Mouse (Mus musculus): ENCODE measurements around the gene Tmem150a. TPM values are rescaled to one million over a fixed set of nuclear protein-coding genes. Genes with fewer than 3 reads are reported as not detected.
A peak's percentile ranks its signal among the peaks of the same experiment; 100 is the strongest.

Tmem150a gene
- 1.1 and 1.2 TPM in 2 replicates for total RNA-seq (2015)
- 0.33 TPM in 1 of 2 replicates, not detected in the other for total RNA-seq (2017)

DNA sequence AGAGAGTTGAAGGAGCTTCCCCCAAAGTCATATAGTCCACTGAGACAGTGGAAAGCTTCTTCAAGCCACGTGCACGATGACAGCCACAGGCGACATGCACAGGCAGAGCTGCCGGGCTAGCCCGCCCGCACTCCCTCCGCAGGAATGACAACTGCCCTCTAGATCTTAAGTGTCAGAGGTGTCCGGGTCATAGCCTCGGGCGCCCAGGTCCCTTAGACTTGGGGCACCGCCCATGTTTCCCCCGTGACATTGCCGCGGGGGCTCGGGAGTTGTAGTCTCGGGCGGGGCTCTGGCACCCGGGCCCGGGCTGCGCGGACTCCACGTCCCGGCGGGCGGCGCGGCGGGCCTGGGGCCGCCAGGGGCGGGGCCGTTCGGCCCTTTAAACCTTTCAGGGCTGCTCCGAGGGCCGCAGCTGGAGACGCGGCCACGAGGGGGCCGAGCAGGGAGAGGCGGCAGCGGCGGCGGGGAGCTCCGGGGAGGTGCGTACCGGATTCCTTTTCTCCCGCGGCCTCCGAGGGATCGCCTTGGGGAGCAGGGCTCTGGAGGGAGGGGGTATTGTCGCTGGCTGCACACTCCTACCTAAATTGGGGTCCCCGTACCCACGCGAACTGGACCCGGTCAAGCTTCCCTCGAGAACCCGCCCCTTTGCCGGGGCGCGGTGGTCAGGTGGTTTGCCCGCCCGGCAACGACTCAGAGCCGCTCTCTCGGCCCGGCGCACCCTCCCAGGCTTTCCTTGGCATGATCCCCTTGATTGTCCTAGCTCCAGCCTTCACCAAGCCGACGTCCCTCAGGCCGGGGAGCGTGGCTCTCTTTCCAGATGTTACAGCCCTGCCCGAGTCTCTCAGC is at the start of gene Tmem150a:
Gene Tmem150a (plus strand): TSS at position 382 of the 846 bp plus-strand sequence.
- peak; percentile 49 for ATAC-seq (replicated peaks; ENCODE audit: poor library complexity)

DNA sequence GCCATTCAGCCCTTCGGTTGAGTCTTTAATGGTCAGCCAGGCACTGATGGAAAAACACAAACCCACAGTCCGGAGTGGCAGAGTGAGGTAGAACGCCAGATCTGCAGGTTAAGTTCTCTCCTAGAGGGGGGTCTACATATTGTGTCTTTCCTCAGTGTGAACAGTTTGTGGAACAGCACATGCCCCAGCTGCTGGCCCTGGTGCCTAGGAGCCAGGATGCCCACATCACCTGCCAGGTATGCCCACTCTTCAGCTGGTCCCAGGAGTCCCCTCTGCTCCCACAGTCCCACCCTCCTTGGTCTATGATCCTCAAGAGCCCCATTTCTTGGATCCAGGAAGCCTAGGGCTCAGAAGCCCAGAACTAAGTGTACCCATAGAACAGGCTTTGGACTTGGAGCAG is 43.0 kb upstream of the Tmem150a start:
- ATAC-seq (replicated peaks; ENCODE audit: poor library complexity) = no peak

DNA sequence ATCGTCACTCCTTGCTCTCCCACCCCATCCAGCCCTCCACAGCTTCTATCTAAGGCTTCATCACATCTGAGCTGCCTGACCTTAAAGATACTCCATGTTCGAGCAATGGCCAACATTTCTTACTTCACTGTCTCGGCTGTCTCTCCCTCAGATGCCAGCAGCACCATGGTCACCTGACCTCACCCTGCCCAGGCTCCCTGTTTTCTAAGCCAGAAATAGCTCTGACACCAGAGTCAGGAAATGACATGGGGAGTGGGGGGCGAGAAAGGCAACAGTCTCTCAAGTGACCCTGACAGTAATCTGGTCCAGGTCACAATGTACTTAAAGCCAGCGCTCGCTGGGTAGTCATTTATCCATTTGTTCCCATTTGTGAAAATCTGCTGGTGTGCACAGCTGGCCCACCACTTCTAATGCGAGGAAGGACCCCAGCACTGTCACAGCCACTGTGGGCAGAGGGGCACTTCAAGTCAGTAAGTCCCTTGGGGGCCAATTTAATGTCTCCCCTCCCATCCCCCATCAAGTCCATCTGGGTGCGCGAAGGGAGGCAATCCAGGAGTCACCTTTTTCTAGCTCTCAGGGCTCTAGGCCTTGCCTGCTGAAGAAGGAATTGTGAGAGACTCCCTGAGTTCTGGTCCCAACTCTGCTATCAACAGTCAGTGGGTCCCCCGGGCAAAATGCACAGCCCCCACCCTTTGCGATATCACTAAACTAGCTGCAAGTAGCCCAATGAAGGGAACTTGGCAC is 42.0 kb upstream of the Tmem150a start:
- no peak for ATAC-seq (replicated peaks; ENCODE audit: poor library complexity)

DNA sequence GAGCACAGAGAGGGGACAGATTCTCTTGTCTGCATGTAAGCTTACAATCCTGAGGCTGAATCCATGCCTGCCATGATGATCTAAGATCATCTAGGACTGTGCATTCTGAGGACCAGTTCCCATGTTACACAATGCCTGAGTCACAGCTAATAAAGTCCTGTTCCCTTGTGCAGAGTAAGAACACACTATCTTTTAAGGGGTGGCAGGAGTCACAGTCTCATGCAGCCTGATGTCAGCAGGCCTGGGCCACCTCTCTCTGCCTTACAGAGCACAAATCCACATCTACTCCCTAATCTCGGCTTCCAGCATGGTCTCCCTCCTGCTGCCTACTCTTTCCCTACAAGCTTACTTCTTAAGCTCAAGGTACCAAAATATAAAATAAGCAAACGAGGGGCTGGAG is 39.9 kb upstream of the Tmem150a start:
- ATAC-seq (replicated peaks; ENCODE audit: poor library complexity) = no peak

DNA sequence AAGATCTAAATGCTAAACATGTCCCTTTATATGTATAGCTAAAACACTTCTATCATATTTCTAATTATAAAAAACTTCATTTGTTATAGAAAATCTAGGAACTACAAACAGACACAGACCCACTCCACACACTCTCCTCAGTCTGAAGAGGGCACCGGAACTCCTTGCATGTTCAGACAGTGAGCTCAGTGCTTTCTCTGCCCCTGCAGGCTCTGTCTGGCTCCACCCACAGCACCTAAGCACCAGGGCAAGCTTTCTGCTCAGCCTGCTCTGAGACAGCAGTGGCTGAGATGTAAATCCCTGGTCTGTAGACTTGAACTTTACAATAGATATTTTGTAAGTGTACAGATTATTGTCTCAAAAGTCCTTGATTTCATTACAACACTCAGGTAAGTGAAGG is 39.2 kb upstream of the Tmem150a start:
- ATAC-seq (replicated peaks; ENCODE audit: poor library complexity) = 0 out of 2 replicates have a peak, but pooled peaks have one; percentile 26

DNA sequence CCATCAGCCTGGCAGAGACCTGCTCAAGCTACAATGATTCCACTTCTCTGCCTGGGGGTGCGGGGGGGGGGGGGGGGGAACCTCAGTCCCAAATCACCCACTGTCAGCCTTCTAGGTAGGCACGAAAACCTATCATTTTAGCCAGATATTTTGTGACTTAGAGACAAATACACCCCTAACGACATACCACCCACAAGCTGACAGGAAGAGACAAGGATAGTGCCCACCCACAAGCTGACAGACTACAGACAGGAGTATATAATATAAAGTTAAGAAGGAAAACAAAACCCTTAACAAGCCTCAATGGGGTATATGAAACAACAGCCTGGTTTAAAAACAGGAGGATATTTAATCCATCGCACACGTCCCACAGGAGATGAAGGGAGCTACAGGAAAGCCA is 36.8 kb upstream of the Tmem150a start:
- peak; percentile 83 for ATAC-seq (replicated peaks; ENCODE audit: poor library complexity)

DNA sequence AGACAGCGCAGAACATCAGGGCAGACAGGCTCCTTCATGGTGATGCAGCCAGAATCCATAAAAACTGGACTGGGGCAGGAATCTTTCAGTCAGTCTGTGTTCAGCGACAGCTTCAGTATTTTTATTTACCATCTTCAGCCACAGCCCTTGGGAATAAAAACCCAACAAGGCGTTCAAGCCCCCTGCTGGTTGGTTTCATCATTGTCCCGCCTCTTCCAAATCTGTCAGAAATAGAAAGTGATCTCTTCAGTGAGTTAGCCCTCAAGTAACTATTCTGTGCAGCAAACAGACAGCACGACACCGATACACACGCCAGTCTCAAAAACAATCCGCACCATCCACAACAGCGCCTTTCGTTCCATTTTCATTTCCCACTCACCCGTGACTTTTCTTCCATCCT is 36.2 kb upstream of the Tmem150a start:
- ATAC-seq (replicated peaks; ENCODE audit: poor library complexity) = peak; percentile 61

DNA sequence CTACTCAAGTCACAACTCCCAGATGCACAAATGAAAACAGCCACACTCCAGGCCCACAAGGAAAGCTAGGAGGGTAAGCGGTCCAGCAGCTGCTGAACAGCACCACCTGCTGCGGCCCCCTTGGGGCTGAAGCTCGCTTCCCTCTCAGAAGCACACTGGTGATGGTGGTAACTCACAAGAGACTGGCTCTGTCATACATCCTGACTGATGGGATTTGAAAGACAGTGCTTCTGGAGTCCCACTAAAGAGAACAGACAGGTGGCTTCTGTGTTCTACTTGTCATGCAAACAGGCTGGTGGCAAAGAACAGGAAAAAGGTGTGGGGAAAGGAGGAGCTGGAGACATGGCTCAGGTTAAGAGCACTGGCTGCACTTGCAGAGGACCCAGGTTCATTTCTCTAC is 32.3 kb upstream of the Tmem150a start:
- ATAC-seq (replicated peaks; ENCODE audit: poor library complexity) = no peak

DNA sequence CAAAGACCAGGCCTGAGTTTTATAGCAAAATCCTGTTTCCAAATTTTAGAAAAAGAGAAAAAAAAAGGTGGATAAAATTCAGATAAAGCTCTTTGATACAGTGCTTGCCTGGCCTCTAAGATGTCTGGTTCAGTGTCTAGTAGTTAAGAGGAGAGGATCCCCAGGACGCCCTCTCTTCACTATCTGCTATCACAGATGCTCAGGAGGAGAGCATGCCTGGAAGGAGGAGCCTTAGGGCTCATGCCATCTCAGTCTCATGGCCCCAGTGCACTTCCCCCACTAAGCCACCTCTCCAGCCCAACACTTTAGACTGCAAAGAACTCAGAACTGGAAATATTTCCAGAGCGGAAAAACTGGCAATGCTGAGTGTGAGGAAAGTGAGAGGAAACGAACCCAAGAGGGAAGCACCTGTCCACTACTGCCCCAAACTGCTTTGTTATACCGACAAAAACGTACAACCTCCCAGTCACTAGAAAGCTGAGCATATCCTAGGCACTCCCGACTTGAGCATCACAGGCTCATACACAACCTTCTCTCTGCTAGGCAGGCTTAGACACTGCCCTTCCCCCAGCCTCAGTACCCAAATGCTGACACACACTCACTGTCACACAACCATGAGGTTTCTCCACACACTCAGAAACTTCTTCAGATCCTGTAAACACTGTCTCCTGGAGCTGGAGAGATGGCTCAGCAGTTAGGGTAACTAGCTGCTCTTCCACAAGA is 31.3 kb upstream of the Tmem150a start:
- ATAC-seq (replicated peaks; ENCODE audit: poor library complexity) = peak; percentile 88

DNA sequence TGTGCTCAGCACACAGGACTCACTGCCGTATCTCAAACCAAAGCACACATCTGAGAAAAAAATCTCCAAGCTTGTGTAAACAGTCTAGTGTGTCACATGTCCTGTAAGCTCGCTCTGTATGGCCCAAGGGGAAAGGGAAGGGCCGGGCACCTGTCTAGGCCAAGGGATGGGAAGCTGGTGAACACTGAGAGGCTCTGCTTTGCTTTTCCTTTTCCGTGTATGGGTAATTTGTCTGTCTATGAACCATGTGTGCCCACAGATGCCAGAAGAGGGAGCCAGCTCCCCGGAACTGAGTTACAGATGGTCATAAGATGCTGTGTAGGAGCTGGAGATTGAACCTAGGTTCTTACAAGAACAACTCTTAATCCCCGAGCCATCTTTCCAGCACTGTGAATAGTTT is 29.0 kb upstream of the Tmem150a start:
- peak; percentile 54 for ATAC-seq (replicated peaks; ENCODE audit: poor library complexity)

DNA sequence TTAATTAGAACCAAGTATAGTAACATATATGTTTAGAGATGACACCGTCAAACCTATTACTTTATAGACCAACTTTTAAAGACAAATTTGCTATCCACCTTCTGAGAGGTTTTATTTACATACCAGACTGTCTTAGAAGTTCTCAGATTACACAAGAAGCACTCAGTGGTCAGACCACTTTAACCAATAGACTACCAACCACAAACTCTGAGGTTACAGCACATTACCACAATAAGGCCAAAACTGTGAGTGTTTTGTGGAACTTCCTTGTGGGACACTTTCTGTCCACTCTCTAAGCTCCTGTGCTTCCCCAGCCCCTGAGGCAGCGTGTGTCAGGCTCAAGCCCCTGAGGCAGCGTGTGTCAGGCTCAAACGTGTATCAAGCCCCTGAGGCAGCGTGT is 26.2 kb upstream of the Tmem150a start:
- ATAC-seq (replicated peaks; ENCODE audit: poor library complexity) = peak; percentile 33

DNA sequence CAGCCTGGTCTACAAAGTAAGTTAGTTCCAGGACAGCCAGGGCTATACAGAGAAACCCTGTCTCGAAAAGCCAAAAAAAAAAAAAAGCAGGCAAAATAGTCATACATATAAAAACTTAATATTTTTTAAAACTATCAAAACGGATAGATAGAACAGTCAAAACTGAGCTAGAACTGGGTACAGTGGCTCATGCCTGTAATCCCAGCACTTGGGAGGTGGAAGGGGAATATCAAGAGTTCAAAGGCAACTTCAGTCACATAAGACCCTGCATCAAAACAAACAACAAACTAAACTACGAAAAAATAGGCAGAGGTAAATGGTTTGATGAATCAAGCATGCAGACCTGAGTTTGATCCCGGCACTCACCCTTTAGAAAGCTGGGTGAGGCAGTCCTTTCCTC is 25.1 kb upstream of the Tmem150a start:
- no peak for ATAC-seq (replicated peaks; ENCODE audit: poor library complexity)

DNA sequence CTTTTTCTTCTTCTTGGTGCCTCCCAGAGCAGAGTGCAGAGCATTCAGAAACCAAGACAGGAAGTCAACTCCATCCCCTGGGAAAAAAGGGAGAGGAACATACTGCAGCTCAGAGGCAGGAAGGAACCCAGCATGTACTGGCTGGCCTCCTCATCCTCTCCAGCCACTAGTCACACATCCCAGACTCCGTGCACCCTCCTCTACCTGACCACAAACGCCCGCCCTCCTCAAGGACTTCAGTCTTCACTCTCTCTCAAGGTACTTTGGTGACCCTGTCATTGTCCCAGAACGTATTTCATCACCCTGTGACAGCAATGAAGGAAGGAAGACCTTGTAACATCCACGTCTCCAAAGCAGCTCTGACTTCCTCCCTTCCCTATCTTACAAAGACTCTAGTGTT is 22.1 kb upstream of the Tmem150a start:
- ATAC-seq (replicated peaks; ENCODE audit: poor library complexity) = peak; percentile 88

DNA sequence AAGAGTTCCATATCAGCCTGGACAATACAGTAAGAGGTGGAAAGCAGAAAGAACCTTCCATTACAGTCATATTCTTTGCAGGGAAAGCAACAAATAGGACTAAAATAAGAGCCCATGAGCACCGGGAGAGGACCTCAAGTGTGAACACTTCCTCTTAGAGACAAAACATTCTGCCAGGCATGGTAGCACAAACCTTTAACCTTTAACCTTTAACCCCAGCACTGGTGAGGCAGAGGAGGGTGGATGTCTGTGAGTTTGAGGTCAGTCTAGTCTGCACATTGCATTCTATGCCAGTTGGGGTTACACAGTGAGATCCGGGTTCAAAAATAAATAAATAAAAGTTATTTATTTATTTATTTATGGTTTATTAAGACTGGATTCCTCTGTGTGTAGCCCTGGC is 14.8 kb upstream of the Tmem150a start:
- ATAC-seq (replicated peaks; ENCODE audit: poor library complexity) = no peak

DNA sequence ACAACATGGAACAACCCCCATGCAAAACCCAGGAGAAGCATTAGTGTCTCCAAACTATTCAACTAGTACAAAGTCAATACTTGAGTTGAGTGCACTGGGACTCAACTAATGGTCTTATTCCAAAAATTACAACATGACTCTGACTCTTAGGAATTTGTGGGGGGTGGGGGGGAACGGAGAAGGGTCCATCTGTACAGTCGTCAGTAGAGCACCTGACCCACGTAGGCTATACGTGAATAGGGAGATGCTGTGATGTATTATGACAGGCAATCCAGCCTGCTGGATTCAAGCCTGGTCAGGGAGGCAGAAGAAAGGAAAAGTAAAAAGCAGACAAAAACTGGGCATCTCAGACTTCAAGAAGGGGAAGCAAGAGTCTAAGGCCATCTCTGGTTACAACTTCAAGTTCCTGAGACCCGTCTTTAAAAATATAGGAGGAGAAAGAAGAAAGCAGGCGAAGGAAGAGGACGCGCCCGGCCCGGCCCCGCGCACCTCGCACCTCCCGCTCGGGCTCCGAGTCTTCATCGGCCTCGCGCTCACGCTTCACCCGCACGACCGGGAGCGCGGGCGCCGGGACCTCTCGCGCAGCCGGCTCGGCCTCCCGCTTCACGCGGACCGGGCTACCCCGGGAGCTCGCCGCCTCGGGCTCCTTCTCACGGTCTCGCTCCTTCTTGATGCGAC is 10.7 kb upstream of the Tmem150a start:
- ATAC-seq (replicated peaks; ENCODE audit: poor library complexity) = no peak; the same call in 1 of the 2 replicates

DNA sequence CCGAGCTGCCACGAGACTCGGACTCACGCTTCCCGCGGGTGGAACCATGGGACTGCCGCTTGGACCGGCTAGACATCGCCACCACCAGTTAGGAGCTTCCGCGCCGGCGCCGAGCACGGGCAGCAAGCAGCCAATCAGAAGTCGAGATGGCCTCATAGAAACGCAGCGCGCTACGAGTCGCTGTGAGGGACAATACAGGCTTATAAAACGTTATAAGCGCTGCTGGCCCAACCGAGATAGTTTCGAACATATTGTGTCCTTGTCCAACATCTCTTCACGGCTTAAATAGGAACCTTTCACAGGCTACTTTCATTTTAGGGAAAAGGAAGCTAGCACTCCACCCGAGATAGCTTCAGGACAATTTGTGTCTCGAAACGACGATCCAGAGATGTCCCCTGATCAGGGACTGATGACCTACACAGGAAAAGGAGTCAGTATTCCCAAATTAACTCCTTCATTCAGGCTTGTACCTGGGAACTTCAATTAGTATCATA is 10.1 kb upstream of the Tmem150a start, which contains the start of gene Usp39:
Gene Usp39 (minus strand): TSS at position 111 of the 494 bp plus-strand sequence.
- ATAC-seq (replicated peaks; ENCODE audit: poor library complexity) = peak; percentile 80

DNA sequence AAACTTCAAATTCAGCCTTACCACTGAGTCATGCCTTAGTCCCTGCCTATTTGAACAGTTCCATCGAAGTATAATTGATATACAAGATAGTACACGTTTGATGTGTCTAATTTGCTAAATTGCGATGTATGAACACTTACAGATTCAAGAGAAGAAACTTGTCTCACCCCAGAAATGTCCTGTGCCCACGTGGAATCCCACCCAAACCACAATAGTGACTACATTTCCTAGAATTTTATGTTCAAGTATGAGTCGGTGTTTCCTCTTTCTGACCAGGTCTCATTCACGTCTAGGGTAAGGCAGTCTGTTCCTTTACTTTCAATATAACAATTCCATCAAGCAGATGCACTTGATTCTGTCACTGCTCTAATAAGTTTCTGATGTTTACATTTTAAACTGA is 9.6 kb upstream of the Tmem150a start:
- ATAC-seq (replicated peaks; ENCODE audit: poor library complexity) = no peak

DNA sequence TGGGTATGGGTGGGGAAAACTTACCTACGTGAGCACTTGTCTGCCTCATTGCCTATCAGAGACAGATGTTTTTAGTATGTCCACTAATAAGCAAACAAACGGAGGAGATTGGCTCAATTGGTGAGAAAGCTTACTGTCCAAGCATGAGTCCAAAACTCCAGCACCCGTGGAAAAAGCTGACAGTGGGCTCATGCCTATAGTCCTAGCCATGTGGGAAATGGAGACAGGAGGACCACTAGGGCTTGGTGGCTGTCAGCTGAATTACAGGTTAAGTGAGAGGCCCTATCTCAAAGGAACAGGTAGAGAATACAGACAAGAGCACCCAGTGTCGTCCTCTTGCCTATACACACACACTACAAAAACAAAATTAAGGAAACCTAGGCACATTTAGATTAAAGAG is 9.0 kb upstream of the Tmem150a start:
- 0 out of 2 replicates have a peak, but pooled peaks have one; percentile 15 for ATAC-seq (replicated peaks; ENCODE audit: poor library complexity)

DNA sequence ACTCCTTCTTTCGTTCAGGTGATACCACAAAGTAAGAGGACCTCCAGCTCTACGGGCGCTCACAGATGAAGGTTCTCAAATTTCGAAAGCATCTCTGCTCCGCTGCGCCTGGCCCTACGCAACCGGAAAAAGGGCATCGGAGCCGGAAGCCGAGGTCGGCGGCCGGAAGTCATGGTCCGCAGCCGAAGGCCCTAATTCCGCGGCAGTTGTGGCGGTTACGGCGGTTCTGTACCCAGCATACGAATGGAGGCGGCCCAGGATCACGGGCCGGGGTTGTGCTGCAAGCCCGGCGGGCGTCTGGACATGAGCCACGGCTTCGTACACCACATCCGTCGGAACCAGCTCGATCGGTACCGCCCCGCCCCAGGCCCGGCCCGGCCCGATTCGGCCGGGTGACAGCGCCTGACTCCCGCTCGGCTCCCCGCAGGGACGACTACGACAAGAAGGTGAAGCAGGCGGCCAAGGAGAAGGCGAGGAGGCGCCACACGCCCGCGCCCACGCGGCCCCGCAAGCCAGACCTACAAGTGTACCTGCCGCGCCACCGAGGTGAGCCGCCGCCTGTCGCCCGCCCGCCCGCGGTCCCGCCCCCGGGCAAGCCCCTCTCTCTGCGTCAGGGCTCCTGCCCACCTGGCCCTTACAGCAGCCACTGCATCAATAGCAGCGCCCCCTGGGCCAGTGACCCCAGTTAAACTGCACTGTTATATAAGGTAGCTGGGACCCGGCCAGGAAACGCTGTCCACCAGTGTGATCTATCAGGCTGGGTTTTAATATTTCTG is 7.9 kb upstream of the Tmem150a start, which contains the start of gene 0610030E20Rik:
Gene 0610030E20Rik (plus strand): TSS at position 152 of the 776 bp plus-strand sequence.
- peak; percentile 66 for ATAC-seq (replicated peaks; ENCODE audit: poor library complexity)

DNA sequence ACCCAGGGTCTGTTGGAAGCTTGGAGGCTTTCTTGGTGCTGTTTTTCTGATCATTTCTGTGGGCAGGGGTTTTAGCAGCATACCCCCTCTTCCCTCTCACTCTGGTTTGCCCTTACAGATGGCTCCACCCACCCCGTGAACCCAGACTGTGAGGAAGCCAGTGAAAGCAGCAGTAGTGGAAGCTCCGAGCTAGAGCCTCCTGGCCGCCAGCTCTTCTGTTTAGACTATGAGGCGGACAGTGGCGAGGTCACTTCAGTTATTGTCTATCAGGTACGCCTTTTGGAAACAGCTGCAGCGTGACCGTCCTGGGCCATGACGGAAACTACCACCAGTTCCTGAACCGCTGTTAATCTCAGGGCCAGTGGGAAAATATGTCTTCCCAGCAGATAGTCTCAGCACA is 6.8 kb upstream of the Tmem150a start:
- no peak for ATAC-seq (replicated peaks; ENCODE audit: poor library complexity)

Measured in megakaryocyte progenitor cell, adult 5-6 weeks (primary cell).